Mouse (Mus musculus) cerebellum, postnatal 25 days (tissue): ENCODE measurements at regions not wholly inside any gene's neighbourhood (a gene's known extent, or its start where the extent isn't known, plus 50 kb on each side); places are given as distances from the start of the nearest gene placed in this dataset.

Experiments used
- DNase-seq, 2 experiments: peaks; one replicate each; pipeline ENCODE4 v3.0.0; 2021; ENCODE audit warnings: mixed read lengths in 2 of 2

- DNase-seq: no peak
These were observed 324.5 kb upstream of the Cdh9 start for GRCm38 (mm10) chr15:16404077-16404476.

GRCm38 (mm10) chr15:16406203-16406602, 322.4 kb upstream of the Cdh9 start:
- no peak for DNase-seq

- DNase-seq: no peak
These were observed 316.9 kb upstream of the Cdh9 start for GRCm38 (mm10) chr15:16411686-16412085.

- no peak for DNase-seq
These were observed 310.8 kb upstream of the Cdh9 start for GRCm38 (mm10) chr15:16417719-16418118.

GRCm38 (mm10) chr15:16423019-16423418, 305.5 kb upstream of the Cdh9 start:
- no peak for DNase-seq

GRCm38 (mm10) chr15:16446631-16447030, 281.9 kb upstream of the Cdh9 start:
- DNase-seq: no peak

GRCm38 (mm10) chr15:16491238-16491637, 237.3 kb upstream of the Cdh9 start:
- peak in 1 of 2 experiments; percentile 4 for DNase-seq

GRCm38 (mm10) chr15:16492871-16493270, 235.7 kb upstream of the Cdh9 start:
- DNase-seq: no peak

- no peak for DNase-seq
These were observed 208.0 kb upstream of the Cdh9 start for GRCm38 (mm10) chr15:16520556-16520955.

GRCm38 (mm10) chr15:16532587-16532986, 196.0 kb upstream of the Cdh9 start:
- no peak for DNase-seq

- DNase-seq: no peak
These were observed 187.3 kb upstream of the Cdh9 start for GRCm38 (mm10) chr15:16541226-16541625.

GRCm38 (mm10) chr15:16555173-16555572, 173.4 kb upstream of the Cdh9 start:
- no peak for DNase-seq

GRCm38 (mm10) chr15:16556338-16556737, 172.2 kb upstream of the Cdh9 start:
- no peak for DNase-seq

- DNase-seq: no peak
These were observed 162.3 kb upstream of the Cdh9 start for GRCm38 (mm10) chr15:16566155-16566732.

- no peak for DNase-seq
These were observed 161.8 kb upstream of the Cdh9 start for GRCm38 (mm10) chr15:16566799-16567198.

- no peak for DNase-seq
These were observed 111.7 kb upstream of the Cdh9 start for GRCm38 (mm10) chr15:16616812-16617211.

GRCm38 (mm10) chr15:16629341-16630121, 99.0 kb upstream of the Cdh9 start:
- DNase-seq: no peak

- DNase-seq: no peak
These were observed 88.9 kb upstream of the Cdh9 start for GRCm38 (mm10) chr15:16639631-16640030.

- no peak for DNase-seq
These were observed 75.5 kb upstream of the Cdh9 start for GRCm38 (mm10) chr15:16652934-16653669.

- DNase-seq: no peak
These were observed 74.9 kb upstream of the Cdh9 start for GRCm38 (mm10) chr15:16653690-16654089.

GRCm38 (mm10) chr15:16661226-16661625, 67.3 kb upstream of the Cdh9 start:
- DNase-seq: no peak
